Mouse (Mus musculus) forebrain, embryonic 12.5 days (tissue): ENCODE data around the gene Parp6. TPM values are rescaled to one million over a fixed set of nuclear protein-coding genes. Genes with fewer than 3 reads are reported as not detected.

Experiments
- ATAC-seq: fragments of 200-750 bp; cut with Nextera tagmentation; 2 replicates; pipeline ENCODE4 v1.8.0; 2017; ENCODE audit warnings: moderate TSS enrichment; ENCODE audit not compliant: low FRiP score
- H3K27ac ChIP-seq: fragments of 300-500 bp; sonication (generic); 2 replicates; pipeline ENCODE4 v1.5.1; 2016; ENCODE audit warnings: mild to moderate bottlenecking
- H3K27me3 ChIP-seq: fragments of 300-500 bp; sonication (generic); 2 replicates; pipeline ENCODE4 v1.6.1; 2016; ENCODE audit warnings: mild to moderate bottlenecking
- H3K36me3 ChIP-seq: fragments of 300-500 bp; sonication (generic); replicated peaks from 2 replicates; pipeline ENCODE4 v1.6.1; 2016; ENCODE audit warnings: mild to moderate bottlenecking
- H3K4me1 ChIP-seq: fragments of 300-500 bp; sonication (generic); 2 replicates; pipeline ENCODE4 v1.6.1; 2016
- H3K4me2 ChIP-seq: fragments of 300-500 bp; sonication (generic); 2 replicates; pipeline ENCODE4 v1.6.1; 2016; ENCODE audit warnings: mild to moderate bottlenecking, moderate library complexity
- H3K4me3 ChIP-seq: fragments of 300-500 bp; sonication (generic); replicated peaks from 2 replicates; pipeline ENCODE4 v1.5.1; 2016; ENCODE audit warnings: mild to moderate bottlenecking
- H3K9ac ChIP-seq: fragments of 300-500 bp; sonication (generic); 2 replicates; pipeline ENCODE4 v1.6.1; 2016; ENCODE audit warnings: mild to moderate bottlenecking
- H3K9me3 ChIP-seq: fragments of 300-500 bp; sonication (generic); 2 replicates; pipeline ENCODE4 v1.6.1; 2016
- WGBS: fragments of 180-500 bp; shearing (Covaris S2); methylation state at CpG from one replicate; pipeline ENCODE4 v1.1.7; 2016; 5-methylcytosine and 5-hydroxymethylcytosine counted together
- polyA plus RNA-seq: library from polyadenylated mRNA; unstranded; fragments of >200 nt; fragmentation: Nextera tagmentation; extraction: Ambion mirVana; gene quantifications from 2 replicates; pipeline ENCODE4 v1.2.1, GENCODE M21; 2016

The Parp6 gene
- 105 and 116 TPM in 2 replicates for polyA plus RNA-seq

- Histone ChIP-seq H3K4me2 (peak within 1 kb of the TSS; percentile 62), H3K27me3 (no peaks in the 10 kb centered on the region), H3K9ac (peak within 1 kb of the TSS; percentile 86), H3K4me3 (peak within 1 kb of the TSS; percentile 87), H3K4me1 (peaks cover 28% of the 10 kb centered on the region), H3K9me3 (no peaks in the 10 kb centered on the region), H3K36me3 (no peaks in the 10 kb centered on the region), H3K27ac (peak within 1 kb of the TSS; percentile 95)
- peak; percentile 98 for ATAC-seq
- 2% methylated on average over 36 of the region's 36 CpGs for WGBS
These were observed at the start of gene Parp6 for GRCm38 (mm10) chr9:59616622-59617306. Gene Parp6 (plus strand): TSS chr9:59617284.

- Histone ChIP-seq H3K27ac (no peak overlapping the region), H3K4me3 (no peak overlapping the region), H3K9ac (no peak overlapping the region), H3K27me3 (peaks cover 15% of the 10 kb centered on the region), H3K4me2 (no peak overlapping the region), H3K36me3 (no peaks in the 10 kb centered on the region), H3K9me3 (no peaks in the 10 kb centered on the region), H3K4me1 (peaks cover 2% of the 10 kb centered on the region; the same call in 1 of the 2 replicates)
- WGBS: 81% methylated on average over 2 of the region's 2 CpGs
- ATAC-seq: no peak
These were observed 45.2 kb upstream of the Parp6 start for GRCm38 (mm10) chr9:59571852-59572251.

GRCm38 (mm10) chr9:59577401-59577800 lies 39.7 kb upstream of the Parp6 start:
- Histone ChIP-seq H3K4me2 (peak overlapping the region; percentile 73), H3K36me3 (no peaks in the 10 kb centered on the region), H3K9me3 (no peaks in the 10 kb centered on the region), H3K27ac (peak overlapping the region; percentile 0; the same call in 1 of the 2 replicates), H3K27me3 (peaks cover 41% of the 10 kb centered on the region), H3K9ac (no peak overlapping the region; the same call in 1 of the 2 replicates), H3K4me1 (peaks cover 17% of the 10 kb centered on the region), H3K4me3 (peak overlapping the region; percentile 52)
- ATAC-seq: no peak
- 12% methylated on average over 13 of the region's 13 CpGs for WGBS

- ATAC-seq: peak; percentile 98
- Histone ChIP-seq H3K4me2 (peak within 1 kb of the TSS; percentile 73), H3K36me3 (no peaks in the 10 kb centered on the region), H3K9me3 (no peaks in the 10 kb centered on the region), H3K27ac (peak within 1 kb of the TSS; percentile 25; the same call in 1 of the 2 replicates), H3K4me3 (peak within 1 kb of the TSS; percentile 52), H3K27me3 (peaks cover 41% of the 10 kb centered on the region), H3K4me1 (peaks cover 17% of the 10 kb centered on the region), H3K9ac (peak within 1 kb of the TSS; percentile 57)
- 1% methylated on average over 58 of the region's 61 CpGs for WGBS
These were observed 39.1 kb upstream of the Parp6 start, which contains the start of gene Celf6 for GRCm38 (mm10) chr9:59577844-59578504. Gene Celf6 (plus strand): TSS chr9:59577917.

- ATAC-seq: no peak; the same call in 1 of the 2 replicates
These were observed 38.6 kb upstream of the Parp6 start for GRCm38 (mm10) chr9:59578505-59578867.

GRCm38 (mm10) chr9:59584871-59585308 lies 32.2 kb upstream of the Parp6 start:
- Histone ChIP-seq H3K4me3 (peak overlapping the region; percentile 19), H3K4me1 (peaks cover 28% of the 10 kb centered on the region), H3K4me2 (peak overlapping the region; percentile 50), H3K9ac (peak overlapping the region; percentile 40; the same call in 1 of the 2 replicates), H3K36me3 (no peaks in the 10 kb centered on the region), H3K9me3 (no peaks in the 10 kb centered on the region), H3K27ac (no peak overlapping the region), H3K27me3 (peaks cover 17% of the 10 kb centered on the region)
- WGBS: 3% methylated on average over 13 of the region's 13 CpGs
- 0 out of 2 replicates have a peak, but pooled peaks have one; percentile 44 for ATAC-seq

More at GRCm38 (mm10) chr9:59578505-59578867, 38.6 kb upstream of the Parp6 start:
- H3K4me2 ChIP-seq: peak overlapping the region; percentile 73
- peak overlapping the region; percentile 57 for H3K9ac ChIP-seq
- H3K27me3 ChIP-seq: peaks cover 41% of the 10 kb centered on the region
- 2% methylated on average over 20 of the region's 20 CpGs for WGBS
- 0 out of 2 replicates have a peak overlapping the region, but pooled peaks have one; percentile 25 for H3K27ac ChIP-seq
- no peaks in the 10 kb centered on the region for H3K9me3 ChIP-seq
- H3K4me1 ChIP-seq: peaks cover 17% of the 10 kb centered on the region
- no peaks in the 10 kb centered on the region for H3K36me3 ChIP-seq
- H3K4me3 ChIP-seq: peak overlapping the region; percentile 52

GRCm38 (mm10) chr9:59588252-59588651 lies 28.8 kb upstream of the Parp6 start:
- 52% methylated on average over 5 of the region's 5 CpGs for WGBS
- peak overlapping the region; percentile 41; the same call in 1 of the 2 replicates for H3K4me2 ChIP-seq
- H3K9me3 ChIP-seq: no peaks in the 10 kb centered on the region
- peaks cover 29% of the 10 kb centered on the region for H3K4me1 ChIP-seq
- no peaks in the 10 kb centered on the region for H3K36me3 ChIP-seq
- H3K27me3 ChIP-seq: peaks cover 9% of the 10 kb centered on the region
- H3K4me3 ChIP-seq: no peak overlapping the region
- peak; percentile 70 for ATAC-seq
- H3K27ac ChIP-seq: peak overlapping the region; percentile 83
- no peak overlapping the region for H3K9ac ChIP-seq

- 30% methylated on average over 12 of the region's 12 CpGs for WGBS
- no peaks in the 10 kb centered on the region for H3K9me3 ChIP-seq
- no peaks in the 10 kb centered on the region for H3K36me3 ChIP-seq
- peak overlapping the region; percentile 83 for H3K27ac ChIP-seq
- ATAC-seq: peak; percentile 89
- H3K4me3 ChIP-seq: 0 out of 2 replicates have a peak overlapping the region, but pooled peaks have one; percentile 8
- peaks cover 29% of the 10 kb centered on the region for H3K4me1 ChIP-seq
- peak overlapping the region; percentile 41 for H3K4me2 ChIP-seq
- peaks cover 9% of the 10 kb centered on the region for H3K27me3 ChIP-seq
- 0 out of 2 replicates have a peak overlapping the region, but pooled peaks have one; percentile 33 for H3K9ac ChIP-seq
These were observed 28.1 kb upstream of the Parp6 start for GRCm38 (mm10) chr9:59588710-59589671.

- H3K4me2 ChIP-seq: peak overlapping the region; percentile 41; the same call in 1 of the 2 replicates
- no peak for ATAC-seq
- peaks cover 9% of the 10 kb centered on the region for H3K27me3 ChIP-seq
- no peak overlapping the region for H3K4me3 ChIP-seq
- 84% methylated on average over 10 of the region's 10 CpGs for WGBS
- H3K27ac ChIP-seq: peak overlapping the region; percentile 25; the same call in 1 of the 2 replicates
- H3K36me3 ChIP-seq: no peaks in the 10 kb centered on the region
- peaks cover 27% of the 10 kb centered on the region for H3K4me1 ChIP-seq
- H3K9me3 ChIP-seq: no peaks in the 10 kb centered on the region
- no peak overlapping the region for H3K9ac ChIP-seq
These were observed 27.2 kb upstream of the Parp6 start for GRCm38 (mm10) chr9:59589703-59590439.

GRCm38 (mm10) chr9:59601661-59602060 lies 15.4 kb upstream of the Parp6 start:
- no peaks in the 10 kb centered on the region for H3K36me3 ChIP-seq
- H3K9me3 ChIP-seq: no peaks in the 10 kb centered on the region
- 84% methylated on average over 8 of the region's 8 CpGs for WGBS
- no peak overlapping the region for H3K4me3 ChIP-seq
- no peak overlapping the region for H3K9ac ChIP-seq
- H3K27me3 ChIP-seq: peaks cover 11% of the 10 kb centered on the region
- no peaks in the 10 kb centered on the region for H3K4me1 ChIP-seq
- H3K27ac ChIP-seq: no peak overlapping the region
- ATAC-seq: no peak
- H3K4me2 ChIP-seq: no peak overlapping the region

GRCm38 (mm10) chr9:59605967-59606366 lies 11.1 kb upstream of the Parp6 start:
- WGBS: 56% methylated on average over 6 of the region's 6 CpGs
- Histone ChIP-seq H3K4me3 (no peak overlapping the region), H3K4me1 (no peaks in the 10 kb centered on the region), H3K9ac (no peak overlapping the region), H3K36me3 (no peaks in the 10 kb centered on the region), H3K4me2 (no peak overlapping the region), H3K27ac (no peak overlapping the region), H3K9me3 (no peaks in the 10 kb centered on the region), H3K27me3 (peaks cover 17% of the 10 kb centered on the region)
- ATAC-seq: no peak
